Mouse (Mus musculus): ENCODE results near the gene Slc25a12. TPM values are rescaled to one million over a fixed set of nuclear protein-coding genes. Genes with fewer than 3 reads are reported as not detected.

Gene Slc25a12
- 28.0 to 47.9 TPM (median 38.2 TPM) in 4 replicates for total RNA-seq (2023; ENCODE audit: inconsistent age)

GRCm38 (mm10) chr2:71367125-71367880 lies at the start of gene Slc25a12:
Gene Slc25a12 (minus strand): TSS chr2:71367749.

GRCm38 (mm10) chr2:71388951-71389763 lies 21.6 kb upstream of the Slc25a12 start, which contains the start of gene Hat1:
Gene Hat1 (plus strand): TSS chr2:71388958.

Other genes with a start within 250 kb of the Slc25a12 start
- 0.09 TPM in 2 of 4 replicates, not detected in the others for gene Cybrd1, start 249.8 kb downstream of the Slc25a12 start, total RNA-seq (2023; ENCODE audit: inconsistent age)
- 64.7 to 68.4 TPM (median 67.1 TPM) in 4 replicates for gene Dync1i2, start 156.0 kb downstream of the Slc25a12 start, total RNA-seq (2023; ENCODE audit: inconsistent age)
- 31.0 to 36.7 TPM (median 33.5 TPM) in 4 replicates for gene Hat1, start 21.2 kb upstream of the Slc25a12 start, total RNA-seq (2023; ENCODE audit: inconsistent age)
- 32.6 to 36.7 TPM (median 35.1 TPM) in 4 replicates for gene Metap1d, start 85.5 kb upstream of the Slc25a12 start, total RNA-seq (2023; ENCODE audit: inconsistent age)
- gene Dlx1, start 160.4 kb upstream of the Slc25a12 start, total RNA-seq (2023; ENCODE audit: inconsistent age): 0.13 TPM in 1 of 4 replicates, not detected in the others
- gene Dlx2, start 179.0 kb upstream of the Slc25a12 start, total RNA-seq (2023; ENCODE audit: inconsistent age): 0.22 TPM in 1 of 4 replicates, not detected in the others